Mouse (Mus musculus) olfactory bulb, adult 2 months (tissue): ENCODE measurements around the gene Tmem81. TPM values are rescaled to one million over a fixed set of nuclear protein-coding genes. Genes with fewer than 3 reads are reported as not detected.

ENCODE experiments used
- H3K27ac ChIP-seq: fragments of 200-500 bp; 2 replicates; pipeline ENCODE4 v1.5.1; 2012; ENCODE audit warnings: low read depth, low read length; ENCODE audit not compliant: insufficient read depth
- H3K4me1 ChIP-seq: fragments of 200-500 bp; 2 replicates; pipeline ENCODE4 v1.6.1; 2012; ENCODE audit warnings: low read length; ENCODE audit not compliant: control insufficient read depth, insufficient read depth
- H3K4me3 ChIP-seq: fragments of 200-500 bp; 2 replicates; pipeline ENCODE4 v1.5.1; 2012; ENCODE audit warnings: mild to moderate bottlenecking, low read depth, low read length, moderate library complexity; ENCODE audit not compliant: insufficient read depth
- CTCF ChIP-seq: fragments of 200-500 bp; IDR thresholded peaks from 2 replicates; pipeline ENCODE4 v1.5.1; 2012; ENCODE audit warnings: low read depth, mild to moderate bottlenecking, low read length, moderate library complexity; ENCODE audit not compliant: insufficient read depth
- POLR2A ChIP-seq: fragments of 200-500 bp; IDR thresholded peaks from 2 replicates; pipeline ENCODE4 v1.6.1; 2012; ENCODE audit warnings: mild to moderate bottlenecking, low read depth, low read length, moderate library complexity; ENCODE audit not compliant: insufficient read depth
- WGBS: fragments of 180-500 bp; shearing (Covaris S2); methylation state at CpG from one replicate; pipeline ENCODE4 v1.1.7; 2018; 5-methylcytosine and 5-hydroxymethylcytosine counted together
- polyA plus RNA-seq: library from polyadenylated mRNA; stranded (reverse); fragments of >200 nt; gene quantifications from 2 replicates; pipeline ENCODE4 v1.2.4, GENCODE M21; 2012; ENCODE audit warnings: low replicate concordance; ENCODE audit not compliant: missing spikeins, insufficient read depth, insufficient read length

Gene Tmem81
- polyA plus RNA-seq, 1 experiment = not detected

- Histone ChIP-seq H3K4me1 (peaks cover 11% of the 10 kb centered on the region), H3K4me3 (no peak overlapping the region), H3K27ac (no peak overlapping the region)
- TF ChIP-seq POLR2A (no peak), CTCF (no peak)
- 92% methylated on average over 13 of the region's 13 CpGs for WGBS
Observed at GRCm38 (mm10) chr1:132528071-132528470, 22.0 kb downstream of the Tmem81 start.

DNA sequence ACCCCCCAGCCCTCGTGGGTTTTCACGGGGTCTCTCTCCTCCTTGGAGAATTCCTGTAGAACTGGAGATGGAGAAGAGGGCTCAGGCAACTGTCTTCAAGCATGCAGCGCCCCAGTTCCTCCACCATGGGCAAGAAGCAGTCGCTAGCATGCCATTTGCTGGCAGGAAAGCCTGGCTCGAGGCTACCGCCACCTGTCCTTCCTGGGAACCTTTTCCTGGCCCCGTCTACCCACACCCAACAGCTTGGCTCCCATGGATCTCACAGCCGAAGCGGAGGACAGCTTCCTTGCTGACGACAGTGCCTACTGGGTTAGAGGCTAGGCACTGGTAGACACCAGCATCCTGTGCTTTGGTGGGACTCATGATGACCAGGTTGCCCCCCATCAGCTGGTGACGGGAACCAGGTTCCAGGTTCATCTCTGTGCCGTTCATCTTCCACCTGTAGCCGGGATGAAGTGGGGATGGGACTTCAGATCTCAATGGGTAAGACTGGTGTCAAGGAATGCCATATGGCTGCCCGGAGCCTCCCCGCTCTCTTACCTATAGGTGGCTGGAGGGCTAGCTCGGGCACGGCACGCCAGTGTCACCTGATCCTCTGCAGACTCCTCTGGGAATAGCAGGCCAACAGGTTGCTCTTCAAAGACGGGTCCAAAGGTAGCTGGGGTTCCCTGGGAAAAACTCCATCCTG is 22.8 kb downstream of the Tmem81 start:
- Histone ChIP-seq H3K27ac (no peak overlapping the region), H3K4me1 (peaks cover 11% of the 10 kb centered on the region), H3K4me3 (no peak overlapping the region)
- no peak for TF ChIP-seq CTCF
- no peak for TF ChIP-seq POLR2A
- 91% methylated on average over 19 of the region's 19 CpGs for WGBS

- Histone ChIP-seq H3K4me1 (peaks cover 8% of the 10 kb centered on the region), H3K4me3 (no peak overlapping the region), H3K27ac (no peak overlapping the region)
- TF ChIP-seq POLR2A (no peak), CTCF (no peak)
- 36% methylated on average over 5 of the region's 5 CpGs for WGBS
Observed at GRCm38 (mm10) chr1:132530631-132531191, 24.7 kb downstream of the Tmem81 start.

DNA sequence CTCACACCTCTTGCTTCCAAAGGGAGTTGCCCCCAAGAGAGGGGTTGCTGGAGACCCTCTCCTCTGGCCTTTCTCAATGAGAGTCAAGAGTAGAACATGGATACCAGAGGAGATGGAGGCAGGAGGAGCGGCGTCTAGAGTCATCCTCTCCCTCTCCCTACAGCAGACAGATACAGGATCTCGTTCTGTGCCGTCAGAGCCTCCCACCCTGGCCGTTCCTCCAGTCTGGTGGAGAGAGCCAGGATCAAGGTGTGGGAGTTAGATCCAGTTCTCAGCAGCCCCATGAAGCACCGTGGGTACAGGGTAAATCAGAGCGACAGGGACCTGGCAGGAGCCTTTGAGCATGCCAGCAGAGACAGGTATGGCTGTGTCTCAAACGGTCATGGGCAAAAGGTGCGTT is 26.5 kb downstream of the Tmem81 start:
- Histone ChIP-seq H3K4me3 (no peak overlapping the region), H3K27ac (no peak overlapping the region), H3K4me1 (0 out of 2 replicates have a peak, but pooled peaks cover 2% of the 10 kb centered on the region)
- TF ChIP-seq CTCF (no peak), POLR2A (no peak)
- WGBS = 75% methylated on average over 9 of the region's 9 CpGs

DNA sequence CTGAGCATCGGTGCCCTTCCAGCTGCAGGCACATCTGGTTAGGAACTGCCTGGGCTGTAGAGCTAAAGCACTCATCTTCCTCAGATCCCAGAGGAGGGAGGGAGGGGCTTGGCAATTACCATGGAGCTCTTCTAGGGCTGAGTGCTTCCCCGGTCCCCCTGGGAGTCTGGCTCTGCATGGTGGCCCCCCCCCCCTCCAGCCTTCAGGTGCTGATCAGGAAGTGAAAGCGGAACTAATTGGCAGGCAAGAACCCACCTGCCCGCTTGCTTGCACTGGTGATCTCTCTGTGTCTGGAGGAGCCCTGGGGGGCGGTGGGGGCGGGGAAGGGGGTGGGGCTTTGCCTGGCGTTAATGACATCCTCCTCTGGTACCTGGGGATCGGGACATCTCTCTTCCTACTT is 27.8 kb downstream of the Tmem81 start:
- WGBS = 15% methylated on average over 8 of the region's 8 CpGs
- 0 out of 2 replicates have a peak, but pooled peaks cover 2% of the 10 kb centered on the region for H3K4me1 ChIP-seq
- no peak overlapping the region for H3K27ac ChIP-seq
- TF ChIP-seq CTCF (no peak), POLR2A (no peak)
- no peak overlapping the region for H3K4me3 ChIP-seq

DNA sequence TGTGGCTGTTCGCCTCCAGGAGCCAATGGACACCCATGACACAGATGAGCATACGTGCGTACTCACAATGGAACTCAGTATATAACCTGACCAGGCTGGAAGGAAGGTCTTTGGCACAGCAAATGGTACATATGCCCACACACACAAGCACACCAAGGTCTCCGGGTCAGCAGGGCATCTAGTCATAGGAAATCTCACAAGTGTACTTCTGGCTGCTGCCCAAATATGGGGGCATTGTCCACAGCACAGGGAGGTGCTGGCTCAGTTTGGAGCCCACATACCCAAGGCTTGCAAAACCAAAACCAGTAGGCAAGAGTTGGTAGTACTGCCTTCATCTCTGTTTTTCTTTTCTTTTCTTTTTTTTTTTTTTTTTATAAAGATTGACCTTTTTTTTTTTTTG is 29.5 kb downstream of the Tmem81 start:
- Histone ChIP-seq H3K4me3 (no peak overlapping the region), H3K4me1 (0 out of 2 replicates have a peak, but pooled peaks cover 2% of the 10 kb centered on the region), H3K27ac (no peak overlapping the region)
- 87% methylated on average over 4 of the region's 4 CpGs for WGBS
- TF ChIP-seq POLR2A = no peak
- no peak for TF ChIP-seq CTCF

- H3K4me1 ChIP-seq = 0 out of 2 replicates have a peak, but pooled peaks cover 3% of the 10 kb centered on the region
- H3K4me3 ChIP-seq = no peak overlapping the region
- TF ChIP-seq POLR2A (no peak), CTCF (no peak)
- 53% methylated on average over 3 of the region's 3 CpGs for WGBS
- H3K27ac ChIP-seq = no peak overlapping the region
Observed at GRCm38 (mm10) chr1:132536416-132536815, 30.4 kb downstream of the Tmem81 start.

DNA sequence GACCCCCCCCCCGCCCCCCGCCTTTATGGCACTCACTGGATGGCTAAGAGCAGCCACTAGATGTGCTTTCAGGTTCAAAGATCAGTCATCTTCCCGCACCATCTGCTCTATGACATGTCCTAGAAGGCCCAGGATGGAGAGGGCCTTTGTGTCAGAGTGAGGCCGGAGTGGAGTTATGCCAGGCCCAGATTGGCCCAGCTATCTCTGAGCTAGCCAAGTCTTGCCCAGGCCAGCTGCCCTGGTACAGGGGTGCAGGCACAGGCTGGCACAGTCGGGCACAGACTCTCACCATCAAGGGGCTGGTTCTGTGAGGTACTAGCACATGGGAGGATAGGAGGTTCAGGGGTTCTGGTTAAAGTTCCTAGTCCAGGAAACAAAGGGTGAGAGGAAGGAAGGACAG is 31.7 kb downstream of the Tmem81 start:
- Histone ChIP-seq H3K4me3 (no peak overlapping the region), H3K27ac (no peak overlapping the region)

GRCm38 (mm10) chr1:132540701-132541100 is 34.7 kb downstream of the Tmem81 start:
- no peak for TF ChIP-seq CTCF
- no peak for TF ChIP-seq POLR2A
- Histone ChIP-seq H3K27ac (no peak overlapping the region), H3K4me1 (peaks cover 18% of the 10 kb centered on the region), H3K4me3 (no peak overlapping the region)
- WGBS = 72% methylated on average over 7 of the region's 7 CpGs

More for the DNA sequence above, 31.7 kb downstream of the Tmem81 start:
- H3K4me1 ChIP-seq = peaks cover 14% of the 10 kb centered on the region
- 77% methylated on average over 5 of the region's 5 CpGs for WGBS
- no peak for TF ChIP-seq POLR2A
- TF ChIP-seq CTCF = no peak
